Mouse (Mus musculus) ovary, adult 2 months (tissue): ENCODE results near the gene Aox1. TPM values are rescaled to one million over a fixed set of nuclear protein-coding genes. Genes with fewer than 3 reads are reported as not detected.

Experiments
- polyA plus RNA-seq: library from polyadenylated mRNA; depleted of rRNA; stranded (reverse); fragments of >200 nt; gene quantifications from 2 replicates; pipeline ENCODE4 v1.2.3, GENCODE M21; 2012; rRNA removed

Gene Aox1
- polyA plus RNA-seq = 5.1 and 7.0 TPM in 2 replicates

DNA sequence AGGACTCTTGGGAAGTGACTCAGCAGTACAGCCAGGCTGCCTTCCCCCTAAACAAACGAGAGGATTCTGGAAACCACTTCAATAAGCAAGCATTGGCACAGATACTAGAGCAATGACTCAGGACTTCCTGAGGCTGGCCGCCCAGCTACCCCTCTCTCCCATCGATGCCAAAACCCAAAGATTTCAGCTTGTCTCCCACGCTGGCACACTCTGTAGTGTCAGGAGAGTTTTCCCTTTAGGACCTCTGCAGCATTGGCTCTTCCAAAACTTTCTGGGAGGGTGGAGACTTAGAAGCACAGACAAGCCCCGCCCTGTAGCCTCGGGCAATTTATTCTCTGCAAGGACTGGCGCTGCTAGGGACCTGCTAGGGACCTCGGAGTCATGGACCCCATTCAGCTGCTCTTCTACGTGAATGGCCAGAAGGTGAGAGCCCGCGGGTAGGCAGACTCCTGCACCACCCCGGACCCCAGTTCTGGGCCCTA is at the start of gene Aox1:
Gene Aox1 (plus strand): TSS at position 296 of the 482 bp plus-strand sequence.

DNA sequence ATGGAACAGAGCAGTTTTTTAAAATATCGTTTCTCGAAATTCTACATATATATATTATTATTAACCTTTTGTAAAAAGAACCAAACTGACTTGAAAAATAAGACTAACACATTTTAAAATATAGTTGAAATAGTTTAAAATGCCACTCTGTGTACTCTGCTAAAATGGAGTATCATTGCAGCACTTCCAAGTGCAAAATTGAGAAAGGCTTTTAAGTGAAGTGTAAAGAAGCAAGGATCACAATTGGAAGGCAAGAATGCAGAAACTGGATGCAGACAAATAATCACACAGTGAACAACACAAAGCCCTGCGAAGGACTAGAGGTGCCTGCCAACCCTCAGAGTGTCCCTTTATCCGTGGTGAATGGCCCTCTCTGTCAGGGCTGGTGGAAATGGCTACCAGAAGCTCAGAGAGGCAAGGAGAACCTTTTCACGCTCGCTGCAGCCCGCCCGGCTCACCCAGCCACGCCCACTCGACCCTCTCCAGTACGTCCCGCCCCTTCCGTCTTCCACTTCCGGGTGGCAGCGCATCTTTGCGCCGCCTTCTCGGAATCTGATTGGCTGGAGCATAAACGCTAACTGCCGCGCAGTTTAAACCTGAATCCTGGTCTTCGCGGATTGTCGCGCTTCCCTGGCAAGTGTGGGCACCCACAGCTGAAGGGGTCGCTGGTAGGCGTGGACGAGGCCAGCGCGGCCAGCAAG is 34.1 kb upstream of the Aox1 start, which contains the start of gene Sgo2a:
Gene Sgo2a (plus strand): TSS at position 540 of the 701 bp plus-strand sequence.

DNA sequence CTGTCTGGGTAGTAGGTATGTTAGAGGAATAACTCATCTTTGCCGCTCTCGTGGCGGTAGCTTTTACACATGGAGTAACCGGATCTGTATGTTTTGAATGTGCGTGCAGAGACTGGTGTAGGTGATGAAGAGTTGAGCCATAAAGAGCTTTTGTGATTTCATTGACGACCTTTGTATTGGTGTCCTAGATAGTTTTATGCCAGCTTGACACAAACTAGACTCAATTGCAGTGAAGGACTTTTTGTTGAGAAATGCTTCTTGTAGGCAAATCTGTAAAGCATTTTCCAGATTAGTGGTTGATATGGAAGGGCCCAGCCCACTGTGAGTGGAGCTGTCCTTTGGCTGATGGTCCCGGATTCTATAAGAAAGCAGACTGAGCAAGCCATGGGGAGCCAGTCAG is 10.9 kb upstream of the Aox1 start, which contains the start of gene Kctd18:
Gene Kctd18 (minus strand): TSS at position 101 of the 400 bp plus-strand sequence.

DNA sequence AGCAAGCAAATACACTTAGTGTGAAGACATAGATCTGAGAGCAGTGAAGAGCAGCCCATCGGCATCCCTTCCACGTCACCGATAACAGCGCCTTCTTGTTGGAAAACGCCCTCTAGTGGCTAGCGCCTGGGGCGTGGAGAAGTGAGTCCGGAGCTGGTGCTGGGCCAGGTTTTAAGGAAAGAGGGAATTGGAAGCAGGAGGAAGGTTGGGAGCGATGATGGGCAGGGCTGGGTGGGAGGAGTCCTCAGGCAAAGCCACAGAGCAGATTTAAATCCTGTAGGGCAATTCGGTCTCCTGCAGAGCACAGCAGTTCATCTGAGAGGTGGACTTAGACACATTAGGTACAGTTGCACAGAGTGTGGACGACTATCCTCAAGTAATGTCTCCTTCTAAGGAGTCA is 83.1 kb downstream of the Aox1 start, which contains the start of gene Aox3:
Gene Aox3 (plus strand): TSS at position 251 of the 400 bp plus-strand sequence.

Other genes with a start within 250 kb of the Aox1 start
- gene Sgo2a, start 34.0 kb upstream of the Aox1 start, polyA plus RNA-seq = 1.2 and 1.3 TPM in 2 replicates
- 5.4 and 6.5 TPM in 2 replicates for gene Kctd18, start 11.0 kb upstream of the Aox1 start, polyA plus RNA-seq
- gene Aox3, start 83.2 kb downstream of the Aox1 start, polyA plus RNA-seq = 2.4 and 3.6 TPM in 2 replicates
- 0.21 and 0.48 TPM in 2 replicates for gene Aox4, start 180.5 kb downstream of the Aox1 start, polyA plus RNA-seq
- 0.20 and 0.28 TPM in 2 replicates for gene Aox2, start 248.4 kb downstream of the Aox1 start, polyA plus RNA-seq